Mouse (Mus musculus): Measurements from ENCODE around the gene Myo3b. TPM values are rescaled to one million over a fixed set of nuclear protein-coding genes. Genes with fewer than 3 reads are reported as not detected.

Myo3b gene
- polyA plus RNA-seq, 1 experiment: not detected

DNA sequence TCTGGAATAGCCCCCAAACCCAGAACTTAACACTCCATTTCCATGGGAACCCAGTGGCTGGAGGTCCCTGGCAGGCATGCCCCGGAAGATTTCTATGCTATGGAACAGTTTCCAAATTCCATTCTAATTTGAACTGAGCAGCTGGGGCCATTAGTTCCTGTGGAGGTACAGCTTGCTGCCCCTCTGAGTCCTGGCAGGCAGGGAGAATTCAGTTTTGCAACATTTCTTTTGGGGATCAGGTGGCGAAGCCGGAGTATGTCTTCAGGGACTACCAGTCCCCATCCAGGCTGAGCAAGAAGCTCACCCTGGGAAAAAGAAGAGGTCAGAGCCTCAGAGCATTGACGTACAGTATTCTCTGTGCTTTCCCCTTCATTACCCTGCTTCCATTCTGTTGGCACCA is 94.4 kb downstream of the Myo3b start:
- no peaks in the 10 kb centered on the region for H3K36me3 ChIP-seq (ENCODE audit: control insufficient read depth, insufficient read depth, low read length)
- H3K27me3 ChIP-seq (ENCODE audit: control insufficient read depth, insufficient read depth, low read length): no peaks in the 10 kb centered on the region
- H3K27ac ChIP-seq (ENCODE audit: insufficient read depth, low read depth, low read length): no peak overlapping the region
- no peak overlapping the region for H3K4me3 ChIP-seq (ENCODE audit: low read depth, low read length)
- no peak for TF ChIP-seq CTCF (IDR thresholded peaks at IDR 0.05; ENCODE audit: extremely low read depth, insufficient read length, insufficient replicate concordance, low read depth, low read length)
- no peak for TF ChIP-seq POLR2A (IDR thresholded peaks at IDR 0.05; ENCODE audit: low read depth, low read length)
- WGBS: 85% methylated on average over 4 of the region's 4 CpGs
- no peaks in the 10 kb centered on the region; the same call in 1 of the 2 replicates for H3K4me1 ChIP-seq (ENCODE audit: control insufficient read depth, insufficient read depth, insufficient read length, low read length)

DNA sequence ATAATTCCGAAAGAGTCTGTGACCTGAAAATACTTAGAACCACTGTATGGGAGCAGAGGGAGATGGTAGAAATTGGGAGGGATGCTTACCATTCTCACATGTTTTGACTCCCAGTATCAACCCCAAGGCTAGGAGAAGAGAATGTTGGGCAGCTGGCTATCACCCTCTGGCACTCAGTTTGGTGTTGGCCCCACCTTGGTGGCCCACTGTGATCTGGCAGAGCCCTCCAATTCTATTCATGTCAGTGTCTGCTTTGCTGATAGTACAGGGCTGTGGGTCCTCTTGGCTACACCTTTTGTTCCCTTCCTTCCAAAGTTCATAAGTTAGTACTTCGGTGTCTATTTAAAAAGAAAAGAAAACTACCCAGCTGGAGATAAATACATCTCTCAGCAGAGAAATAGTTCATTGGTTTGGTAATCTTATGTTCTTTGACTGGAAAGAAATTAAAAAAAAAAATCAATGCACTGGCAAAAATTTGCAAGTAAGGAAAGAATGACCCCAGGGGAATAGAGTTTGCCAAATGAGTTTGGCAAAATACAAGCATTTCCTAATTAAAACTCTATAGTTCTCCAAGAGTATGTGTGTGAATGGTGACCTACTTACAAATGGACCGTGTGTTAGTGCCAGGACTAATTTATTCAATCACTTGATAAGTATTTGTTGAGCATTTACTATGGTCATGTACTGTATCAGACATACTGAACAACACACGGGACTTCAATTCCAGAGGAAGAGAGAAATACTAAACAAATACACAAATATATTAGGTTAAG is 98.5 kb downstream of the Myo3b start:
- 82% methylated on average over 4 of the region's 4 CpGs for WGBS
- H3K4me1 ChIP-seq (ENCODE audit: control insufficient read depth, insufficient read depth, insufficient read length, low read length): peaks cover 6% of the 10 kb centered on the region; the same call in 1 of the 2 replicates
- no peak overlapping the region for H3K4me3 ChIP-seq (ENCODE audit: low read depth, low read length)
- H3K27me3 ChIP-seq (ENCODE audit: control insufficient read depth, insufficient read depth, low read length): no peaks in the 10 kb centered on the region
- H3K36me3 ChIP-seq (ENCODE audit: control insufficient read depth, insufficient read depth, low read length): no peaks in the 10 kb centered on the region
- no peak for TF ChIP-seq CTCF (IDR thresholded peaks at IDR 0.05; ENCODE audit: extremely low read depth, insufficient read length, insufficient replicate concordance, low read depth, low read length)
- TF ChIP-seq POLR2A (IDR thresholded peaks at IDR 0.05; ENCODE audit: low read depth, low read length): no peak
- H3K27ac ChIP-seq (ENCODE audit: insufficient read depth, low read depth, low read length): no peak overlapping the region

DNA sequence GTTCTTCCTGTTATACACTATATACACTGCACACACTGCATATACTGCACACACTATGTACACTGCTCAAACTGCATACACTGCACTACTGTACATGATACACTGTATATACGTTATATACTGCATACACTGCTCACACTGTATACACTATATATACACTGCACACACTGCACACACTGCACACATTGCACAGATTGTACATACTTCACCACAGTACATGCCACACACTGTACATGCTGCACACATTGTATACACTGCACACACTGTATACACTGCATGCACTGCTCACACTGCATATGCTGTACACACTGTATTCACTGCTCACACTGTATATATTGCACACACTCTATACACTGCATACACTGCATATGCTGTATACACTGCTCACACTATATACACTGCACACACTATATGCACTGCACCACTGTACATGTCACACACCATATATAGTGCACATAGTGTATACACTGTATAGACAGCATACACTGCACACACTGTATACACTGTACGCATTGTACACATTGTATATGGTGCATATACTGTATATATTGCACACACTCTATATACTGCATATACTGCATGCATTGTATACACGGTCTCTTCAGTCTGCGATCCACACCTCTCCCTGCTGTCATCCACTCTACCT is 104.7 kb downstream of the Myo3b start:
- 95% methylated on average over 4 of the region's 4 CpGs for WGBS
- H3K36me3 ChIP-seq (ENCODE audit: control insufficient read depth, insufficient read depth, low read length): no peaks in the 10 kb centered on the region
- H3K4me3 ChIP-seq (ENCODE audit: low read depth, low read length): no peak overlapping the region
- H3K27ac ChIP-seq (ENCODE audit: insufficient read depth, low read depth, low read length): no peak overlapping the region
- H3K27me3 ChIP-seq (ENCODE audit: control insufficient read depth, insufficient read depth, low read length): no peaks in the 10 kb centered on the region
- TF ChIP-seq CTCF (IDR thresholded peaks at IDR 0.05; ENCODE audit: extremely low read depth, insufficient read length, insufficient replicate concordance, low read depth, low read length) (no peak), POLR2A (IDR thresholded peaks at IDR 0.05; ENCODE audit: low read depth, low read length) (no peak)
- H3K4me1 ChIP-seq (ENCODE audit: control insufficient read depth, insufficient read depth, insufficient read length, low read length): peaks cover 4% of the 10 kb centered on the region; the same call in 1 of the 2 replicates

DNA sequence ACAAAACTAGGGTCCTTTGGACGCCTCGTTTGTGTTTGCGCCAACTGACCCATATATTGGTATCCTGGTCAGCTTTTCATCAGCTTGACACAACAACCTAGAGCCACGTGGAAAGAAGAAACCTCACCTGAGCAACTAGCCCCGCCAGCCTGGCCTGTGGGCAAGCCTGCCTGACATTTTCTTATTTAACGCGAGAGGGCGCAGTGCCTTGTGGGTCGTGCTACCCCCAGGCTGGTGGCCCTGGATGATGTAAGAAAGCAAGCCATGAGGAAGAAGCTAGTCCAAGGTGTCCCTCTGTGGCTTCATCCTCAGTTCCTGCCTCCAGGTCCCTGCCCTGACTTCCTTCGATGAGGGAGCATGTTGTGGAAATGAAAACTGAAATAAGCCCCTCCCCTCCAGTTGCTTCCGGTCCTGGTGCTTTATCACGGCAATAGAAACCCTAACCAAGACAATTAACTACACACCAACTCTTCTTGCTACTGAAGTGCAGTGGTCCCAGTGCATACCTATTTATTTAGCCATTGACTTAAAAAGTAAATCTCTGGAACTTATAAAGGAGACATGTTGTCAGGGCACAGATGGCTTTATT is 108.2 kb downstream of the Myo3b start:
- Histone ChIP-seq H3K27me3 (ENCODE audit: control insufficient read depth, insufficient read depth, low read length) (no peaks in the 10 kb centered on the region), H3K36me3 (ENCODE audit: control insufficient read depth, insufficient read depth, low read length) (no peaks in the 10 kb centered on the region), H3K4me3 (ENCODE audit: low read depth, low read length) (peak overlapping the region; percentile 22; the same call in 1 of the 2 replicates), H3K4me1 (ENCODE audit: control insufficient read depth, insufficient read depth, insufficient read length, low read length) (no peaks in the 10 kb centered on the region), H3K27ac (ENCODE audit: insufficient read depth, low read depth, low read length) (no peak overlapping the region)
- WGBS: 49% methylated on average over 12 of the region's 12 CpGs
- TF ChIP-seq POLR2A (IDR thresholded peaks at IDR 0.05; ENCODE audit: low read depth, low read length): no peak

DNA sequence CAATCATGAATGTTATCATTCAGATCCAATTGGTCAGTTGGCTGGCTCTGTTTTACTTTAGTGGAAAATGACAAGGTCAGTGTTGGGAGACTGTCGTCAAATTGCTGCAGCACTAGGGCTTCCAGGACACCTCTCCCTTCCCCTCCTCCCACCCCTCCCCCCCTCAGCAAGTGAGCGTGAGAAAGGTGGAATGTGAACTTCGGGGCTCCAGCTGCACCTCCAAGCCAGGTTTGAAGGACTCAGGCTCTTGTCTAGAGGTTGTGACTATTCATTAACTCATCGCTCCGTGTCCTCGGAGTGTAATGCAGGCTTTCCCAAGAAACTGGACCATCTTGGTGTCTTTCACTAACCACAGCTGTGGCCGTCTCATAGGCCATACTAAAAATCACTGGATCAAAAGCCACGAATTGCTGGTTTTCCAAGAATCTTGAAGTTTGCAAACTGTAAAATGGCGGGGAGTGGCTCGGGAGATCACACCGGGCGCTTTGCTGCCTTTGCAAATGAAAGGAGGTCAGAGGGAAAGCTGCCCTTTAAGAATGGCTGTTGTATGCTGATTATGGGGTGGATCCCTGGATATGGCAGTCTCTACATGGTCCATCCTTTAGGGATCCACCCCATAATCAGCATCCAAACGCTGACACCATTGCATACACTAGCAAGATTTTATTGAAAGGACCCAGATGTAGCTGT is 110.0 kb downstream of the Myo3b start:
- WGBS: 61% methylated on average over 13 of the region's 13 CpGs
- Histone ChIP-seq H3K27me3 (ENCODE audit: control insufficient read depth, insufficient read depth, low read length) (no peaks in the 10 kb centered on the region), H3K27ac (ENCODE audit: insufficient read depth, low read depth, low read length) (no peak overlapping the region), H3K4me1 (ENCODE audit: control insufficient read depth, insufficient read depth, insufficient read length, low read length) (no peaks in the 10 kb centered on the region), H3K4me3 (ENCODE audit: low read depth, low read length) (no peak overlapping the region), H3K36me3 (ENCODE audit: control insufficient read depth, insufficient read depth, low read length) (no peaks in the 10 kb centered on the region)
- TF ChIP-seq CTCF (IDR thresholded peaks at IDR 0.05; ENCODE audit: extremely low read depth, insufficient read length, insufficient replicate concordance, low read depth, low read length) (no peak), POLR2A (IDR thresholded peaks at IDR 0.05; ENCODE audit: low read depth, low read length) (no peak)

DNA sequence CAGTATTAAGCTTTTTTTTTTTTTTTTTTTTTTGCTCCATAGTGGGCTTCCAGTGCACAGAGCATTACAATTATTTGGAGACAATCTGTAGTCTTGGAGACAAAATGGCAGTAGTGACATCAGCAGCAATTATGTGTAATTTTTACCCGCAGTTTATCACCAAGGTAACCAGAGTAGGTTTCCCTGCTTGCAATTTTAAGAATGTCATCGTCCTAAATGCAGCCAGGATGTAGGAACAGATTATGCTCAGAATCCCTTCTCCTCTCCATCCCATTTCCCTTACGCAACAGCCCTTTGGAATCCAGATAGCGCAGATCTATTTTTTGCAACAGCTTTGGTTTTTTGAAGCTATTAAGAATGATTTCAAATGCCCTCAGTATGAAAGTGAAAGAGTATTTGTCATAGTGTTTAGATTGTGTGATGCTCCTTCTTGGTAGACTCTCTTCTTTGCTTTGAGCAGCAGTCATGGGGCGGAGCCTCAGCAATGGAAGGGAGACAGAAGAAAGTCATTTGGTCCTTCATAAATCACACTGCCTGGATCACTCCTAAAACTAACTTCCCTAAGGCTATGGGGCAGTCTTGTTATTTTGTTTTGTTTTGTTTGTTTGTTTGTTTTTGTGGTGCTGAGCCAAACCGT is 111.6 kb downstream of the Myo3b start:
- no peak for TF ChIP-seq POLR2A (IDR thresholded peaks at IDR 0.05; ENCODE audit: low read depth, low read length)
- TF ChIP-seq CTCF (IDR thresholded peaks at IDR 0.05; ENCODE audit: extremely low read depth, insufficient read length, insufficient replicate concordance, low read depth, low read length): no peak
- no peaks in the 10 kb centered on the region for H3K27me3 ChIP-seq (ENCODE audit: control insufficient read depth, insufficient read depth, low read length)
- H3K4me3 ChIP-seq (ENCODE audit: low read depth, low read length): no peak overlapping the region
- H3K4me1 ChIP-seq (ENCODE audit: control insufficient read depth, insufficient read depth, insufficient read length, low read length): no peaks in the 10 kb centered on the region
- no peak overlapping the region for H3K27ac ChIP-seq (ENCODE audit: insufficient read depth, low read depth, low read length)
- WGBS: 83% methylated on average over 6 of the region's 6 CpGs
- no peaks in the 10 kb centered on the region for H3K36me3 ChIP-seq (ENCODE audit: control insufficient read depth, insufficient read depth, low read length)
